Mouse (Mus musculus): ENCODE measurements around the gene Adamtsl5.

GRCm38 (mm10) chr10:80294788-80295303 lies 53.4 kb downstream of the Adamtsl5 start:
- no peak for TF ChIP-seq GATA1 (IDR thresholded peaks at IDR 0.05; ENCODE audit: borderline replicate concordance, low read length)
- TF ChIP-seq FLI1 (IDR thresholded peaks at IDR 0.05; ENCODE audit: low read length) = no peak

Data from megakaryocyte, embryonic 14.5 days (primary cell).